In the genomic region with DNA sequence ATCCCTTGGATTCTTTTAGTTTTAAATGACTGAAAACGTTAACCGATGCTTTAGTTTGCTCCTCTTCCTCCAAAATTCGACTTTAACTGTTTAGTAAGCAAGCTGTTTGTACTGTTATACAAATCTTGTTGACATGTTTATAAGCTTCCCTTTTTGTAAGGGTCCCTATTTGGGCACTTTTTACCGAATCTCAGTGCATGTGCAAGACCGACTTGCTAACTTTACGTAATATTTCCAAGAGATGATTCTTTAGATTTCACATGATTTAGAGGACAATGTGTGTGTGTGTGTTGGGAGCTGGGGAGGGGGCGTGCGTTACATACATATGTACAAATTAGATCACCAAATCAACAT, we compare ENCODE assay signal across 8 mouse cellular contexts. TPM values are rescaled to one million over a fixed set of nuclear protein-coding genes. Genes with fewer than 3 reads are reported as not detected.
DNase-seq lines count a peak whose midpoint lies in the region; ATAC-seq and TF ChIP-seq lines count a peak whose summit lies in the region.

No protein-coding gene starts in this region.

- no peaks in the 10 kb centered on the region for H3K36me3 ChIP-seq in kidney, adult 2 months (ENCODE audit: control insufficient read depth, insufficient read depth, low read length)
- H3K36me3 ChIP-seq in hindbrain, embryonic 15.5 days = no peaks in the 10 kb centered on the region
- no peaks in the 10 kb centered on the region for H3K36me3 ChIP-seq in midbrain, embryonic 16.5 days (ENCODE audit: control insufficient read depth, insufficient read depth, low read length)

- H3K27ac ChIP-seq in kidney, adult 2 months (ENCODE audit: insufficient read depth, low read depth, low read length) = peak overlapping the region; percentile 100
- H3K27ac ChIP-seq in cortical plate, adult 2 months (ENCODE audit: insufficient read depth, low read length) = peak overlapping the region; percentile 98
- peak overlapping the region; percentile 99 for H3K27ac ChIP-seq in hindbrain, embryonic 15.5 days (replicated peaks)
- peak overlapping the region; percentile 97 for H3K27ac ChIP-seq in midbrain, embryonic 16.5 days (ENCODE audit: low read length)

- H3K9ac ChIP-seq in hindbrain, embryonic 15.5 days = peak overlapping the region; percentile 96
- H3K9ac ChIP-seq in midbrain, embryonic 16.5 days (ENCODE audit: low read depth, low read length) = peak overlapping the region; percentile 94

- peaks cover 3% of the 10 kb centered on the region; the same call in 1 of the 2 replicates for H3K4me1 ChIP-seq in kidney, adult 2 months (ENCODE audit: control insufficient read depth, insufficient read depth, low read length)
- H3K4me1 ChIP-seq in cortical plate, adult 2 months (ENCODE audit: control insufficient read depth, insufficient read depth, low read length) = no peaks in the 10 kb centered on the region
- H3K4me1 ChIP-seq in hindbrain, embryonic 15.5 days (replicated peaks) = peaks cover 22% of the 10 kb centered on the region
- peaks cover 22% of the 10 kb centered on the region for H3K4me1 ChIP-seq in midbrain, embryonic 16.5 days (ENCODE audit: control insufficient read depth, insufficient read depth, low read length)

- 9% methylated on average over 8 of the region's 8 CpGs for WGBS in kidney, adult 2 months
- WGBS in hindbrain, embryonic 15.5 days = 23% methylated on average over 8 of the region's 8 CpGs
- 21% methylated on average over 8 of the region's 8 CpGs for WGBS in midbrain, embryonic 16.5 days

- ATAC-seq in hindbrain, embryonic 15.5 days (ENCODE audit: low FRiP score, low read depth) = no peak
- ATAC-seq in midbrain, embryonic 16.5 days = no peak

- no peaks in the 10 kb centered on the region for H3K27me3 ChIP-seq in kidney, adult 2 months (replicated peaks; ENCODE audit: control insufficient read depth, insufficient read depth, low read length)
- H3K27me3 ChIP-seq in hindbrain, embryonic 15.5 days = no peaks in the 10 kb centered on the region
- no peaks in the 10 kb centered on the region for H3K27me3 ChIP-seq in midbrain, embryonic 16.5 days (ENCODE audit: control insufficient read depth, insufficient read depth, low read depth, low read length)

- DNase-seq in kidney, adult 2 months = no peak
- no peak for DNase-seq in kidney, postnatal 4 days
- no peak for DNase-seq in layer of hippocampus, adult 9-10 months (ENCODE audit: low spot score)
- no peak for DNase-seq in cerebellum, postnatal 25 days
- no peak for DNase-seq in frontal cortex, postnatal 36 days (ENCODE audit: low spot score in 2 of 2)

- peak overlapping the region; percentile 57 for H3K4me2 ChIP-seq in hindbrain, embryonic 15.5 days
- H3K4me2 ChIP-seq in midbrain, embryonic 16.5 days (ENCODE audit: low read length) = peak overlapping the region; percentile 55

- TF ChIP-seq POLR2A in kidney, adult 2 months (IDR thresholded peaks at IDR 0.05; ENCODE audit: low read depth, low read length) = no peak
- no peak for TF ChIP-seq POLR2A in cortical plate, adult 2 months (IDR thresholded peaks at IDR 0.05; ENCODE audit: extremely low read depth, insufficient read depth, low read length)

- no peaks in the 10 kb centered on the region for H3K9me3 ChIP-seq in hindbrain, embryonic 15.5 days
- H3K9me3 ChIP-seq in midbrain, embryonic 16.5 days (replicated peaks; ENCODE audit: control insufficient read depth, low read length, poor library complexity, severe bottlenecking) = no peaks in the 10 kb centered on the region

- H3K4me3 ChIP-seq in kidney, adult 2 months (ENCODE audit: insufficient read depth, low read depth, low read length) = peak overlapping the region; percentile 96
- H3K4me3 ChIP-seq in cortical plate, adult 2 months (ENCODE audit: insufficient read depth, low read length) = peak overlapping the region; percentile 48
- peak overlapping the region; percentile 70 for H3K4me3 ChIP-seq in hindbrain, embryonic 15.5 days
- H3K4me3 ChIP-seq in midbrain, embryonic 16.5 days (ENCODE audit: low read depth, low read length) = peak overlapping the region; percentile 92

- TF ChIP-seq CTCF in kidney, adult 2 months (conservative IDR thresholded peaks at IDR 0.05; ENCODE audit: insufficient read depth, insufficient read length, low read depth, low read length) = no peak
- TF ChIP-seq CTCF in cortical plate, adult 2 months (IDR thresholded peaks at IDR 0.05; ENCODE audit: extremely low read depth, insufficient read depth, low read length) = no peak

RNA-seq across cellular contexts. Expression of gene Stam, which starts 0.9 kb away (rescaled TPM):
- polyA plus RNA-seq in kidney, adult 2 months (2012; rRNA removed) = 14.0 and 14.2 TPM in 2 replicates
- 57.9 and 59.3 TPM in 2 replicates for polyA plus RNA-seq in cortical plate, adult 2 months (2012; rRNA removed)
- polyA plus RNA-seq in hindbrain, embryonic 15.5 days (2015; fragmentation: Nextera tagmentation; extraction: Ambion mirVana) = 125 and 129 TPM in 2 replicates
- polyA plus RNA-seq in midbrain, embryonic 16.5 days (2015; fragmentation: Nextera tagmentation; extraction: Ambion mirVana) = 141 and 147 TPM in 2 replicates

RNA-seq across cellular contexts. Expression of gene Hacd1, which starts 17.1 kb away (rescaled TPM):
- 20.4 and 22.4 TPM in 2 replicates for polyA plus RNA-seq in kidney, adult 2 months (2012; rRNA removed)
- 28.2 and 31.3 TPM in 2 replicates for polyA plus RNA-seq in cortical plate, adult 2 months (2012; rRNA removed)
- polyA plus RNA-seq in hindbrain, embryonic 15.5 days (2015; fragmentation: Nextera tagmentation; extraction: Ambion mirVana) = 79.0 and 86.4 TPM in 2 replicates
- 74.7 and 81.8 TPM in 2 replicates for polyA plus RNA-seq in midbrain, embryonic 16.5 days (2015; fragmentation: Nextera tagmentation; extraction: Ambion mirVana)
